Mouse (Mus musculus): Measurements from ENCODE around the gene Ttc7b.

Gene Ttc7b

GRCm38 (mm10) chr12:100407371-100407770 is 113.3 kb downstream of the Ttc7b start:
- DNase-seq, result no peak

GRCm38 (mm10) chr12:100406094-100406493 is 114.5 kb downstream of the Ttc7b start:
- DNase-seq, result no peak

- no peak for DNase-seq
Observed at GRCm38 (mm10) chr12:100405512-100406030, 115.1 kb downstream of the Ttc7b start.

- DNase-seq, result no peak
Observed at GRCm38 (mm10) chr12:100404430-100404829, 116.2 kb downstream of the Ttc7b start.

GRCm38 (mm10) chr12:100403005-100403324 is 117.7 kb downstream of the Ttc7b start:
- no peak for DNase-seq

- no peak for DNase-seq
Observed at GRCm38 (mm10) chr12:100402296-100403004, 118.2 kb downstream of the Ttc7b start.

GRCm38 (mm10) chr12:100400119-100400518 is 120.5 kb downstream of the Ttc7b start:
- DNase-seq, result no peak

- no peak for DNase-seq
Observed at GRCm38 (mm10) chr12:100399126-100399727, 121.4 kb downstream of the Ttc7b start.

GRCm38 (mm10) chr12:100398268-100398943 is 122.2 kb downstream of the Ttc7b start:
- DNase-seq, result no peak

GRCm38 (mm10) chr12:100397432-100398146 is 123.0 kb downstream of the Ttc7b start:
- DNase-seq, result no peak

- no peak for DNase-seq
Observed at GRCm38 (mm10) chr12:100396806-100397205, 123.8 kb downstream of the Ttc7b start.

GRCm38 (mm10) chr12:100393532-100393931 is 127.1 kb downstream of the Ttc7b start:
- DNase-seq, result no peak

- no peak for DNase-seq
Observed at GRCm38 (mm10) chr12:100393109-100393508, 127.5 kb downstream of the Ttc7b start.

GRCm38 (mm10) chr12:100392466-100392865 is 128.2 kb downstream of the Ttc7b start:
- DNase-seq, result no peak

- no peak for DNase-seq
Observed at GRCm38 (mm10) chr12:100391890-100392289, 128.7 kb downstream of the Ttc7b start.

GRCm38 (mm10) chr12:100389878-100390710 is 130.5 kb downstream of the Ttc7b start:
- no peak for DNase-seq

GRCm38 (mm10) chr12:100386259-100386658 is 134.4 kb downstream of the Ttc7b start:
- no peak for DNase-seq

- no peak for DNase-seq
Observed at GRCm38 (mm10) chr12:100382526-100382925, 138.1 kb downstream of the Ttc7b start.

GRCm38 (mm10) chr12:100381941-100382340 is 138.7 kb downstream of the Ttc7b start:
- DNase-seq, result no peak

GRCm38 (mm10) chr12:100380697-100381291 is 139.8 kb downstream of the Ttc7b start:
- no peak for DNase-seq

- no peak for DNase-seq
Observed at GRCm38 (mm10) chr12:100379833-100380232, 140.8 kb downstream of the Ttc7b start.

GRCm38 (mm10) chr12:100378266-100378665 is 142.4 kb downstream of the Ttc7b start:
- no peak for DNase-seq

Data from thymus, postnatal 14 days (tissue).